Mouse (Mus musculus) layer of hippocampus, postnatal 36 days (tissue): Measurements from ENCODE around the gene Cdk5rap3. TPM values are rescaled to one million over a fixed set of nuclear protein-coding genes. Genes with fewer than 3 reads are reported as not detected.

Experiments used
- DNase-seq, 2 experiments: peaks; one replicate each; pipeline ENCODE4 v3.0.0; 2022
- total RNA-seq, 2 experiments: library from RNA; stranded (reverse); gene quantifications; 2 replicates each; pipeline ENCODE4 v1.2.3; 2021

Gene Cdk5rap3
- total RNA-seq, 2 experiments from 2014 or later, result 32.8 to 34.0 TPM

DNA sequence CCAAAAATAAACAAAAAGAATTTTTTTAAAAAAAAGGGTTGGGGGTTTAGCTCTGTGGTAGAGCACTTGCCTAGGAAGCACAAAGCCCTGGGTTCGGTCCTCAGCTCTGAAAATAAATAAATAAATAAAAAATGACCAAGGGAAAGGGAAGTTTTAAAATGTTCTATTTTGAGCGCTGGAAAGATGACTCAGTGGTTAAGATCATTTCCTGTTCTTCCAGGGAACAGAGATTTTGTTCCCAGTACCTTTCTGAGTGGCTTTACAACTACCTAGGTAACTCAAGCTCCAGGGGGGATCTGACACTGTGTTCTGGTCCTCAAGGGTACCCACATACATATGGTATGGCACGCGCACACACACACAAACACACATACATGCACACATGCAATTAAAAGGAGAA lies 20.4 kb downstream of the Cdk5rap3 start:
- no peak for DNase-seq

DNA sequence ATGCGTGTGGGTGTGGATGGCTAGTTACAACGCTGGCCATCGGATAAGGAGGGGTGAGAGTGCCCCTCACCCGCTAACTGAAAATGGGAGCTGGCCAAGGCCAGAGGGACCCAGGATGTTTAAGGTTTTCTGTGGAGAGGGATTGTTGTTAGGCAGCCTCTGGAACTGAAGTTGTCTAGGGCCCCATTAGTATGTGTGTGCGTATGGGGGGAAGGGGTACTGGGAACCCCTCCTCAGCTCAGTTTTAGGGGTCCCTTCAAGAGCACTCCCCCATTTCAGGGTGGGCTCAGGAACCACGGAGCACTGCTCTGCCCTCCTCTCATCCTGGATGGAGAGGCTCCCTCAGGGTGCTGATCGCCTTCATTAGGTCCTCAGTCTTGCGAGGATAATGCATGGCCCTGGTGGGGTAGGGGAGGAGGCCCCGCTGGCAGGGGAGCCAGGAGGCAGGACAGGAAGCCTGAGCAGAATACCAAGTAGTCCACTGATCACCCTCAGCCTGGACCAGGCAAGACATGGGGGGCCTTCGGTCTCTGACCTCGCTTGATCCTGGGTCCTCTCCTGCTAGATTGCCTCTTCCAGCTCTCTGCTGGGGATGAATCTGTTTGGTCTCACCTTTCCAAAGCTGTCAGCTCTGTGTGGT lies 23.0 kb downstream of the Cdk5rap3 start:
- no peak for DNase-seq

DNA sequence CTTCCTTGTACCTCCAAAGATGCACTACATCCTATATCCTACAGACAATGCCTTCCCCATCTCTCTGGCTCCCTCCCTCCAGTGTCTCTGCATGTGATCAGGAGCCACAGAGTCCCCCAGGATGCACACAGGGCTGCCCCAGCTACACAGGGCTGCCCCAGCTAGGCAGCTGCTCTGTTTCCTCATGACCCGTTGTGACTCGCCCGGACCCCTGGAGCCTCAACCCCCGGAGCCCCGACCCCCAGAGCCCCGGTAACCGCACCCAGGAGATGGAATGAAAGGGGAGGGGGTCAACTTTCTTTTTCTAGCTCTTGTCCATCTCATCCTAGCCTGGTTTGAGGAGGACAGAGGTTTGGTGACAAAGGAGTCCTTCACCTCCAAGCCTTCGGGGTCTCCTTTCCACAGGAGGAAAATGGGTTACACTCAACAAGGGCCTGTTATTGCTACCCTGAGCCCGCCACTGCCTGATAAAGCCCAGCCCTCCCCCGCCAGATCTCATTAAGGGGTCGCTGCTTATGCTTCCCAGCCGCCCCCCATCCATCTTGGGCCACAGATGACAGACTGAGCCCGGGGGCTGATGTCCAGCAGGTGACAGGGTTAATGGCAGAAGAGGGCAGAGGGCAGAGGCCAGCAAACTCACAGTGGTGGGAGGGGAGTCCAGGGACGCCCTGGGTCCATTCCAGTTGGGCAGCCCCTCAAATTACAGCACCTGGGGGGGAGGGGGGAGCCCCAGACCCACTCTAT lies 24.3 kb downstream of the Cdk5rap3 start:
- DNase-seq, result no peak

DNA sequence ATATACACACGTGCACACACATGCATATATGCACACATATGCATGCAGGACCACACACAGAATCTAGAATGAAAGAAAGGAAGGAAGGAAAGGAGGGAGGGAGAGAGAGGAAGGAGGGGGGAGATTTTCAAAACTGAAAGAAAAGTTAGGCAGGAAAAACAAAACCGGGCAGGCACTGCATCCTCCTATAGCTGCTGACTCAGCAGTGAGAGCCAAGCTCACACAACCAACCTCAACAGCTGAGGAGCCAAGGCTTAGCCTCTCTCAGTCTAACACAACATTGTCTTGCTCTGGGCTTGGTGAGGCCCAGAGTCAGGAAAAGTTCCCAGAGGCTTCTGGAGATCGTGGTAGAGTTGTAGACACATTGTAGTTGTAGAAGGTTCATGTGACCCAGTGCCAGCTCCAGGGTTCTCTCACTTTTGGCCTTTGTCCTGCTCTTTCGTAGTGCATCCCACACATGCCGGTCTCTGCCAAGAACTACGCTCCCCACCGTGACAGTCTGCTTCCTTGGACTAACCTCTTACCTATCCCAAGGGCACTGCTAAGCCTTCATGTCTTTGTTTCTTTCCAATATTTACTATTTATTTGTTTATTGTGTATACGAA lies 29.3 kb downstream of the Cdk5rap3 start:
- no peak for DNase-seq

DNA sequence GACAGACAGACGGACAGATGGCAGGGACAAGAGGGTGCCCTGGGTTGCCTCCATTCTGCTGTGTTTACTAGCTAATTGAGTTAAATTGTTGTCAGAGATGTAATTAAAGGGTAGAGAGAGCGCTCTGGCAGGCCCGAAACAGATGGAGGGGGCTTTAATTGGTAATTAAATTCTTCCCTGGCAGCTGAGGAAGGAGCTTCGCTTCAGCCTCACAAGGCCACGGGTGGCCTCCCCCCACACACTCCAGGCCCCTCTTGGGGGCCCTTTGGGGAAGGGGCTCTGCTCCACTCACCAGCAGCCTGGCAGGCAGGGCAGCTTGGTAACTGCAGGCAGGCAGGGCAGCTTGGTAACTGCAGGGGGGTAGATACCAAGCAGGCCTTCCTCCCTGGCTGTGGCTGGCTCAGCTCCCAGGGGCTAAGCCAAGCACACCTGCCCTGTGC lies 30.4 kb downstream of the Cdk5rap3 start:
- no peak for DNase-seq

GRCm38 (mm10) chr11:96880296-96880695 lies 36.0 kb downstream of the Cdk5rap3 start:
- DNase-seq, result no peak

GRCm38 (mm10) chr11:96879359-96879758 lies 36.9 kb downstream of the Cdk5rap3 start:
- DNase-seq, result no peak

DNA sequence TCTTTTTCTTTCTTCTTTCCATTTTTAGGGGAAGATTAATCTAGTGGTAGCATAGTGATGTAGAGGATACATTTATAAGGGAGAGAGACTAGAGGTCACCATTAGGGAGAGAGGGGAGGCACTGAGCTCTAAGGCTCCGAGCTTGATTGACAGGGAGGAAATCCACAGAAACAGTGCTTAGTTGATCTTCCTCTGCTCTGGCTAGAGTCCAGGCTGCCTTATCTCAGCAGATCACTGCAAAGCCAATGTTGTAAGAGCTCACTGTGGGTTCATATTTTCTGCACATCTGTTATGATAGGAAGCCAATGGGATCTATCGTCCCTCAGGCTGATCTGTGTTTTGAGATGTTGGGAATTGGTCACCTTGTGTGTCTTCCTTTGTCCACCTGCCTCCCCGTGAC lies 37.6 kb downstream of the Cdk5rap3 start:
- no peak for DNase-seq

- DNase-seq, result no peak
Observed at GRCm38 (mm10) chr11:96877071-96877470, 39.2 kb downstream of the Cdk5rap3 start.

- DNase-seq, result peak in 1 of 2 experiments; percentile 16
Observed at GRCm38 (mm10) chr11:96876300-96877040, 39.8 kb downstream of the Cdk5rap3 start.

- peak; percentile 80 to 84 for DNase-seq
Observed at GRCm38 (mm10) chr11:96875745-96876144, 40.6 kb downstream of the Cdk5rap3 start.

- no peak for DNase-seq
Observed at GRCm38 (mm10) chr11:96875270-96875669, 41.0 kb downstream of the Cdk5rap3 start.

DNA sequence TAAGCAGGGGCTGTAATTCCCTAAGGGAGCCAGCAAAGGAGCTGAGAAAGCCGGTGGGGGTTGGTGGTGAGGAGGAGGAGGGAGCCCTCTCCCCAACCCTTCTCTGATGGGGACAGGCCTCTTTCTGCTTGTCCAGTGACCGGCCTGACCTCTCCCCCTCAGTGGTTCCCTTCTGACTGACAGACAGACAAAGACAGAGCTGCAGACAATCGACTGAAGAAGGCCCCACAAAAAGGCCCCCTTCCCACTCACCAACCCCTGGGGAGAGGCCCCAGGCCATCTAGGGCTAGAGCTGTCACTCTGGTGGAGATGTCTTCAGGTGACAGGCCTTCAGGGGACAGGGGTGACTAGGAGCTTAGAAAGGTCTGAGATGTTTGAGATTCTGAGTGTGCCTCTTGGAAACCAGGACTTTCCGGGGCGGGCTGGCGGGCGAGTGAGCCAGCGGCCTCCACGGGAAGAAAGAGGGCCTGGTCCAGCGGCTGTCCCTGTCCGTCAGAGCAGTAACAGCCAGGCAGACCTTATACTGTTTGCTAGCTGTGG lies 42.6 kb downstream of the Cdk5rap3 start:
- DNase-seq, result no peak

GRCm38 (mm10) chr11:96872441-96873379 lies 43.6 kb downstream of the Cdk5rap3 start:
- DNase-seq, result peak in 1 of 2 experiments; percentile 11

GRCm38 (mm10) chr11:96867149-96867548 lies 49.1 kb downstream of the Cdk5rap3 start:
- DNase-seq, result peak; percentile 65 to 73

DNA sequence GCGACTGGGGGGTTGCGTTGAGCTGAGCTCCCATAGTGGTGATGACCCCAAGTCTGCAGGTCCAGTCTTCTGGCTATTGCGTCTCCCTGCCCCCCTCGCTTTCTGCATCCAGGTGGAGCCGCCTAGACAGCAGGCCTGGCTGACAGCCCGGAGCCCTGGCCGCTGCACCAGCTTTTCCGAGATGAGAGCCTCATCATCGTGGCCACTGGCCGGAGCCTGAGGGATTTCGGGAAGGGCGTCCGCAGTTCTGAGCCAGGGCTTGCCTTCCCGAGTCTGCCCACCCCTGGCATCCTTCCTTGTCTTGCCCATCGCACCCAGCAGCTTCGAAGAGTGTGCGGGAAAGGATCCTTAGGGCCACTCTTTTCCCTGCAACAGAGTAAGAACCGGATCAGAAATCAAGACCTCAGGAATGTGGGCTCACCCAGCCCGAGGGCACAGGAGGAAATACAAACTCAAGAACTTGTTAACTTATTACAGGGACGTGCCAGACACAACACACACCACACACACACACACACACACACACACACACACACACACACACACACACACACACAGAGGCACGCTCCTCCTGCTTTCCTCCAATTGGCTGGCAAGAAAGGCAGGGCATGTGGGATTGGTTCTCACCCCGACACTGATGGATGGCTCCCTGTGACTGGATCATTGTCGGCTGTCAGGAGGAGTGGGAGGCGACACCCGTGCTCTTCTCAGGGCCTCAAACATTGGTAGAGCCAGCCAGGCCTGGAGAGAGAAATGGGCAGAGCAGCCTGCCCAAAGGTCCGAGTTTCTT lies 52.9 kb downstream of the Cdk5rap3 start:
- peak in 1 of 2 experiments; percentile 22 for DNase-seq

GRCm38 (mm10) chr11:96862534-96862933 lies 53.8 kb downstream of the Cdk5rap3 start:
- DNase-seq, result no peak

DNA sequence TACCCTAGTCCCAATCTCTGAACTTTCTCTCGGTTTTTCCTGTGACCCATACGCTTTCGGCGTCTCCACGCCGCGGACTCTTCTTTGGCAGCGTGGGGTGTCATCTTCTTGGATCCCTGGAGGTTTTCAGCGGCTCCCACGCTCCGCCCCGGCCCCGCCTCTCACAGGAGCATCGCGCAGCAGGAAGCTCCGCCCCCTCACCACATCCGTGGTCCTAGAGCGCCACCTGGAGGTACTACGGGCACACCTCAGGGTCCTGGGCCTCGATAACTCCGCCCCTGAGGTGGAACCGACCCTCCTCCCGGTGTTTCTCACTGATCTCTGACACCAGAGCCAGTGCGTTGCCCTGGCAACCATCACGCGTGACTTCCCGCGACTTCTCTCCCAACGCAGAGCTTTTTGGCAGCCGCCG lies 54.4 kb downstream of the Cdk5rap3 start:
- peak; percentile 95 to 96 for DNase-seq

DNA sequence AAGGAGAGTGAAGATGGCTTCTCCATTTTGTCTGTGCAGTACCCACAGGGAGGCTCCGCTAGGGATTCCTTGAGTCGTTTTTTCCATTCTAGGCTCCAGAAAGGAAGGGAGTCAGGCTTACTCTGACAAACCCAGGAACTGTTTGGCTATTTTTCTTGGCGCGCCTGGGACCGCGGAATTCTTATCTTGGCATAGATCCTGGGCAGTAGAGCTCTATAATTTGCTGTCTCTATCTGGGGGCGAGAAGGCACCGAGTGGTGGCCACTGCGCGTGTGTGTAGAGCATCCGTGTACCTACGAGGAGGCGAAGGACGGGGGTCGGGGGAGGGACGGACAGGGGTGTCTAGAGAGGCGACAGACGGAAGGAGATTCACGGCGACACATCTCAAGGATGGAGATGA lies 54.9 kb downstream of the Cdk5rap3 start:
- DNase-seq, result no peak

DNA sequence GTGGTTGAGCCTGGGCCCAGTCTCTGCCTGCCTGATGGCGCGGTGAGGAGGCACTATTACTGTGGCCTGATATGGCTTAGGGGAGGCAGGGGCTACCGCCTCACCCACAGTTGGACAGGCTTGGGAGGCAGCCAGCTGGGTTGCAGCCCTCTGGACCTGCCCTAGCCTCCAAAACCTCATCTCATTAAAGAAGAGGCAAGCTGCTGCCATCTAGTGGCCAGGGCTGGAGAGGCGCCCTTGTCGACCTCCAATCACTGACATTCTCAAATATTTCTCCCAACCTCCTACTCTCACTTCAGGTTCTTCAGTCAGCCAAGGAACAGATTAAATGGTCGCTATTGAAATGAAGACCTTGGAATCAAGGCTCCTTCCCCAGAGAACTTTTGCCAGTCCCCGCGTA lies 55.7 kb downstream of the Cdk5rap3 start:
- DNase-seq, result peak; percentile 63 to 69

- DNase-seq, result no peak
Observed at GRCm38 (mm10) chr11:96859635-96860034, 56.7 kb downstream of the Cdk5rap3 start.
